Mouse (Mus musculus) lung, adult 10 weeks (tissue): ENCODE results near the gene Tm7sf2. TPM values are rescaled to one million over a fixed set of nuclear protein-coding genes. Genes with fewer than 3 reads are reported as not detected.

Experiments
- polyA plus RNA-seq: library from polyadenylated mRNA; stranded (reverse); fragments of 350-450 nt; fragmentation: Illumina TruSeq; extraction: RNeasy Lipid Tissue Mini Kit (QIAGEN cat#74804); gene quantifications from one replicate; pipeline ENCODE4 v1.2.3, GENCODE M21; 2014; ENCODE audit warnings: low read depth, low replicate concordance; ENCODE audit not compliant: insufficient read depth

The Tm7sf2 gene
- polyA plus RNA-seq, result 10.4 TPM

GRCm38 (mm10) chr19:6067724-6068415 is at the start of gene Tm7sf2:
Gene Tm7sf2 (minus strand): TSS chr19:6068373.

GRCm38 (mm10) chr19:6105586-6105985 is 37.4 kb upstream of the Tm7sf2 start, which contains the start of gene Naaladl1:
Gene Naaladl1 (plus strand): TSS chr19:6105782.

GRCm38 (mm10) chr19:6094119-6094518 is 25.9 kb upstream of the Tm7sf2 start, which contains the start of gene AC131692.1:
Gene AC131692.1 (plus strand): TSS chr19:6094419.

GRCm38 (mm10) chr19:6084478-6085248 is 16.5 kb upstream of the Tm7sf2 start, which contains the start of the genes Zfpl1 and Cdca5:
Gene Zfpl1 (minus strand): TSS chr19:6084956.
Gene Cdca5 (plus strand): TSS chr19:6084983.

GRCm38 (mm10) chr19:6082156-6082555 is 14.0 kb upstream of the Tm7sf2 start, which contains the start of gene Gm28374:
Gene Gm28374 (minus strand): TSS chr19:6082256.

GRCm38 (mm10) chr19:6079983-6080480 is 11.9 kb upstream of the Tm7sf2 start, which contains the start of gene Tmem262:
Gene Tmem262 (plus strand): TSS chr19:6080033.

GRCm38 (mm10) chr19:6076564-6077393 is 8.6 kb upstream of the Tm7sf2 start, which contains the start of gene Vps51:
Gene Vps51 (minus strand): TSS chr19:6077231.

GRCm38 (mm10) chr19:6061021-6061533 is 7.1 kb downstream of the Tm7sf2 start, which contains the start of gene Znhit2:
Gene Znhit2 (plus strand): TSS chr19:6061192.

GRCm38 (mm10) chr19:6057313-6058096 is 10.7 kb downstream of the Tm7sf2 start, which contains the start of the genes Mrpl49 and Fau:
Gene Mrpl49 (minus strand): TSS chr19:6057785.
Gene Fau (plus strand): TSS chr19:6057844.

GRCm38 (mm10) chr19:6046294-6047153 is 21.6 kb downstream of the Tm7sf2 start, which contains the start of gene Syvn1:
Gene Syvn1 (plus strand): TSS chr19:6046576.

GRCm38 (mm10) chr19:6015511-6016315 is 52.5 kb downstream of the Tm7sf2 start, which contains the start of gene Capn1:
Gene Capn1 (minus strand): TSS chr19:6015897.

Other genes with a start within 250 kb of the Tm7sf2 start
- gene Frmd8, start 193.1 kb downstream of the Tm7sf2 start, polyA plus RNA-seq, result 15.0 TPM
- 10.0 TPM for gene Slc25a45, start 190.6 kb downstream of the Tm7sf2 start, polyA plus RNA-seq
- gene Tigd3, start 174.2 kb downstream of the Tm7sf2 start, polyA plus RNA-seq, result 0.60 TPM
- gene Dpf2, start 155.4 kb downstream of the Tm7sf2 start, polyA plus RNA-seq, result 39.4 TPM
- gene Cdc42ep2, start 143.6 kb downstream of the Tm7sf2 start, polyA plus RNA-seq, result 15.7 TPM
- 10.7 TPM for gene Pola2, start 104.2 kb downstream of the Tm7sf2 start, polyA plus RNA-seq
- gene Slc22a20, start 82.2 kb downstream of the Tm7sf2 start, polyA plus RNA-seq, result not detected
- gene Capn1, start 52.5 kb downstream of the Tm7sf2 start, polyA plus RNA-seq, result 30.1 TPM
- 23.8 TPM for gene Syvn1, start 21.8 kb downstream of the Tm7sf2 start, polyA plus RNA-seq
- 25.9 TPM for gene Mrpl49, start 10.6 kb downstream of the Tm7sf2 start, polyA plus RNA-seq
- gene Fau, start 10.5 kb downstream of the Tm7sf2 start, polyA plus RNA-seq, result 2,086 TPM
- gene Znhit2, start 7.2 kb downstream of the Tm7sf2 start, polyA plus RNA-seq, result 21.2 TPM
- gene Vps51, start 8.9 kb upstream of the Tm7sf2 start, polyA plus RNA-seq, result 30.5 TPM
- not detected for gene Tmem262, start 11.7 kb upstream of the Tm7sf2 start, polyA plus RNA-seq
- not detected for gene Gm28374, start 13.9 kb upstream of the Tm7sf2 start, polyA plus RNA-seq
- 30.3 TPM for gene Zfpl1, start 16.6 kb upstream of the Tm7sf2 start, polyA plus RNA-seq
- 0.73 TPM for gene Cdca5, start 16.6 kb upstream of the Tm7sf2 start, polyA plus RNA-seq
- gene AC131692.1, start 26.0 kb upstream of the Tm7sf2 start, polyA plus RNA-seq, result not detected
- gene Naaladl1, start 37.4 kb upstream of the Tm7sf2 start, polyA plus RNA-seq, result not detected
- 9.6 TPM for gene Sac3d1, start 50.3 kb upstream of the Tm7sf2 start, polyA plus RNA-seq
- 19.4 TPM for gene Snx15, start 59.9 kb upstream of the Tm7sf2 start, polyA plus RNA-seq
- 4.7 TPM for gene Batf2, start 72.6 kb upstream of the Tm7sf2 start, polyA plus RNA-seq
- gene Arl2, start 73.2 kb upstream of the Tm7sf2 start, polyA plus RNA-seq, result 47.3 TPM
- gene Majin, start 116.0 kb upstream of the Tm7sf2 start, polyA plus RNA-seq, result 0.18 TPM
- 0.64 TPM for gene Gpha2, start 158.0 kb upstream of the Tm7sf2 start, polyA plus RNA-seq
- 22.8 TPM for gene Ppp2r5b, start 167.5 kb upstream of the Tm7sf2 start, polyA plus RNA-seq
- 6.0 TPM for gene Atg2a, start 173.3 kb upstream of the Tm7sf2 start, polyA plus RNA-seq
- gene Ehd1, start 208.4 kb upstream of the Tm7sf2 start, polyA plus RNA-seq, result 75.5 TPM
- 44.0 TPM for gene Cdc42bpg, start 238.1 kb upstream of the Tm7sf2 start, polyA plus RNA-seq